Mouse (Mus musculus) kidney, adult 18-20 months (tissue): ENCODE results near the gene Lrrn2.

Experiments
- DNase-seq: peaks from one replicate; pipeline ENCODE4 v3.0.0; 2021

The Lrrn2 gene

GRCm38 (mm10) chr1:132888811-132889210 lies 8.7 kb downstream of the Lrrn2 start:
- DNase-seq: no peak

- no peak for DNase-seq
Measured at GRCm38 (mm10) chr1:132890161-132890794, 10.2 kb downstream of the Lrrn2 start.

GRCm38 (mm10) chr1:132892065-132892464 lies 12.0 kb downstream of the Lrrn2 start:
- no peak for DNase-seq

GRCm38 (mm10) chr1:132893311-132894077 lies 13.4 kb downstream of the Lrrn2 start:
- no peak for DNase-seq

GRCm38 (mm10) chr1:132899029-132899428 lies 19.0 kb downstream of the Lrrn2 start:
- DNase-seq: no peak

- no peak for DNase-seq
Measured at GRCm38 (mm10) chr1:132899626-132900025, 19.6 kb downstream of the Lrrn2 start.

- no peak for DNase-seq
Measured at GRCm38 (mm10) chr1:132900945-132901344, 20.9 kb downstream of the Lrrn2 start.

GRCm38 (mm10) chr1:132903519-132903918 lies 23.4 kb downstream of the Lrrn2 start:
- DNase-seq: no peak

GRCm38 (mm10) chr1:132909090-132909489 lies 29.0 kb downstream of the Lrrn2 start:
- no peak for DNase-seq

GRCm38 (mm10) chr1:132909951-132910350 lies 29.9 kb downstream of the Lrrn2 start:
- DNase-seq: no peak

- DNase-seq: no peak
Measured at GRCm38 (mm10) chr1:132910414-132911041, 30.5 kb downstream of the Lrrn2 start.

- no peak for DNase-seq
Measured at GRCm38 (mm10) chr1:132915849-132916493, 35.9 kb downstream of the Lrrn2 start.

- no peak for DNase-seq
Measured at GRCm38 (mm10) chr1:132917554-132917953, 37.5 kb downstream of the Lrrn2 start.

- DNase-seq: no peak
Measured at GRCm38 (mm10) chr1:132918117-132918680, 38.1 kb downstream of the Lrrn2 start.

- DNase-seq: no peak
Measured at GRCm38 (mm10) chr1:132919258-132919657, 39.2 kb downstream of the Lrrn2 start.

GRCm38 (mm10) chr1:132921071-132921470 lies 41.0 kb downstream of the Lrrn2 start:
- DNase-seq: no peak

- no peak for DNase-seq
Measured at GRCm38 (mm10) chr1:132922257-132922656, 42.2 kb downstream of the Lrrn2 start.

GRCm38 (mm10) chr1:132925270-132925669 lies 45.2 kb downstream of the Lrrn2 start:
- no peak for DNase-seq

GRCm38 (mm10) chr1:132928032-132928906 lies 48.2 kb downstream of the Lrrn2 start:
- DNase-seq: no peak

- DNase-seq: no peak
Measured at GRCm38 (mm10) chr1:132928907-132929250, 48.8 kb downstream of the Lrrn2 start.

- no peak for DNase-seq
Measured at GRCm38 (mm10) chr1:132930291-132930690, 50.2 kb downstream of the Lrrn2 start.

GRCm38 (mm10) chr1:132932421-132932820 lies 52.3 kb downstream of the Lrrn2 start:
- no peak for DNase-seq
